Mouse (Mus musculus): ENCODE results near the gene Ube2d3.

DNA sequence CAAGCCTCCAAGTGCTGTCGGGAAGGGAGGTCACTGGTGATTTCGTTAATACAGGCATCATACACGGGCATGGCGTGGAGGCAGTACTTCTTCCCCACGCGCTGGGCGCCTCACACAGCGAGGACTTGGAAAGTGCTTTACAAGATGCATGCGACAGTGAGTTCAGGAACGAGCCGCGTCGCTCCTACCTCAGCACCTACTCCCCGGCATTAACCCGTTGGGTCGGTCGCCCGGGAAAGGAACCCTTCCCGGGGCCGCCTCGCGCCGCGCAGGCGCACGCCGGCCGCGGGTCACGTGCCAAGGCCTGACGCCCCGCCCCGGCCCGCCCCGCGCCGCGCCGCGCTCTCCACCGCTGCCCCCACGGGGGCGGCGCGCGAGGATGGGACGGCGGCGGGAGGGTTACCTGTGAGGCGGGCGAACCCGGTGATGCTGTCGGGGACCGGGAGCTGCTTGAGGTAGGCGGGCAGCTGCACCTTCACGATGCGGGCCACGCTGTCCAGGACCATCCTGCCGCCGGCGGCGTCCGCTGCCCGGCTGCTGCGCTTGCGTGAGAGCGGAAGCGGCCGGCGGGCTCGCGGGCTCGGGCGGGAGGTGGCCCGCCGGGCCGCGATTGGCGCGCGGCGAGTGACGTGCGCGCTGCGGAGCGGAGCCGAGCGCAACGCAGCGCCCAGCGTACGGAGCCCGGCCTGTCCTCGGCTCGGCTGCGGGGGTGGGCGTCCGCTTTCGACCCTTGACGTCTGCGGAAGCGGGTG, 14.9 kb upstream of the Ube2d3 start:
- TF ChIP-seq TAL1 (IDR thresholded peaks at IDR 0.05; ENCODE audit: low read length) (no peak), GATA1 (IDR thresholded peaks at IDR 0.05; ENCODE audit: low read length) (no peak)

All from erythroblast, embryonic 14.5 days (primary cell).